Mouse (Mus musculus) stomach, postnatal 0 days (tissue): ENCODE results near the gene Nebl. TPM values are rescaled to one million over a fixed set of nuclear protein-coding genes. Genes with fewer than 3 reads are reported as not detected.

ENCODE experiments used
- ATAC-seq: fragments of 200-750 bp; cut with Nextera tagmentation; 2 replicates; pipeline ENCODE4 v1.8.0; 2017; ENCODE audit not compliant: low FRiP score, low TSS enrichment
- DNase-seq: peaks from one replicate; pipeline ENCODE4 v3.0.0-alpha.2; 2016; ENCODE audit warnings: low spot score
- H3K27ac ChIP-seq: fragments of 300-500 bp; sonication (generic); replicated peaks from 2 replicates; pipeline ENCODE4 v1.5.1; 2014; ENCODE audit warnings: mild to moderate bottlenecking, control low read depth
- H3K27me3 ChIP-seq: fragments of 300-500 bp; sonication (generic); 2 replicates; pipeline ENCODE4 v1.6.1; 2014; ENCODE audit warnings: low read length; ENCODE audit not compliant: control insufficient read depth, insufficient read depth
- H3K36me3 ChIP-seq: fragments of 300-500 bp; sonication (generic); 2 replicates; pipeline ENCODE4 v1.6.1; 2014; ENCODE audit warnings: low read length, mixed read lengths; ENCODE audit not compliant: control insufficient read depth, insufficient read depth
- H3K4me1 ChIP-seq: fragments of 300-500 bp; sonication (generic); replicated peaks from 2 replicates; pipeline ENCODE4 v1.6.1; 2014; ENCODE audit warnings: antibody characterized with exemption; ENCODE audit not compliant: control insufficient read depth, insufficient read depth
- H3K4me2 ChIP-seq: fragments of 300-500 bp; sonication (generic); replicated peaks from 2 replicates; pipeline ENCODE4 v1.6.1; 2014; ENCODE audit warnings: low read depth, mild to moderate bottlenecking, control low read depth, moderate library complexity
- H3K4me3 ChIP-seq: fragments of 300-500 bp; sonication (generic); 2 replicates; pipeline ENCODE4 v1.5.1; 2014; ENCODE audit warnings: low read depth, low read length, control low read depth
- H3K9ac ChIP-seq: fragments of 300-500 bp; sonication (generic); 2 replicates; pipeline ENCODE4 v1.6.1; 2014; ENCODE audit warnings: mild to moderate bottlenecking, low read length, control low read depth, mixed read lengths
- H3K9me3 ChIP-seq: fragments of 300-500 bp; sonication (generic); 2 replicates; pipeline ENCODE4 v1.6.1; 2016; ENCODE audit warnings: low read length; ENCODE audit not compliant: control insufficient read depth
- CTCF ChIP-seq: IDR thresholded peaks from 2 replicates; pipeline ENCODE4 v1.5.1; 2016; ENCODE audit warnings: antibody characterized with exemption, low read depth, mild to moderate bottlenecking, moderate library complexity
- EP300 ChIP-seq: optimal IDR thresholded peaks from 2 replicates; pipeline ENCODE3; 2016; ENCODE audit warnings: antibody characterized with exemption
- WGBS: fragments of 180-500 bp; shearing (Covaris S2); extraction: QIAGEN DNeasy Blood & Tissue Kit; methylation state at CpG from one replicate; pipeline ENCODE4 v1.1.7; 2014; 5-methylcytosine and 5-hydroxymethylcytosine counted together
- polyA plus RNA-seq: library from polyadenylated mRNA; unstranded; fragments of >200 nt; fragmentation: Nextera tagmentation; extraction: Ambion mirVana; gene quantifications from 2 replicates; pipeline ENCODE4 v1.2.1, GENCODE M21; 2015

Gene Nebl
- polyA plus RNA-seq, 1 experiment from 2014 or later: 7.9 TPM

GRCm38 (mm10) chr2:17549895-17550558, 181.2 kb downstream of the Nebl start:
- H3K4me2 ChIP-seq: no peak overlapping the region
- no peak overlapping the region for H3K4me3 ChIP-seq
- DNase-seq: no peak
- no peaks in the 10 kb centered on the region for H3K9me3 ChIP-seq
- no peaks in the 10 kb centered on the region for H3K27me3 ChIP-seq
- H3K27ac ChIP-seq: no peak overlapping the region
- ATAC-seq: no peak
- no peaks in the 10 kb centered on the region for H3K36me3 ChIP-seq
- 26% methylated on average over 4 of the region's 4 CpGs for WGBS
- H3K4me1 ChIP-seq: no peaks in the 10 kb centered on the region
- no peak for TF ChIP-seq EP300
- TF ChIP-seq CTCF: no peak
- H3K9ac ChIP-seq: no peak overlapping the region

- Histone ChIP-seq H3K4me1 (no peaks in the 10 kb centered on the region), H3K4me3 (no peak overlapping the region), H3K4me2 (no peak overlapping the region), H3K36me3 (no peaks in the 10 kb centered on the region), H3K9ac (no peak overlapping the region), H3K27me3 (no peaks in the 10 kb centered on the region), H3K9me3 (no peaks in the 10 kb centered on the region), H3K27ac (no peak overlapping the region)
- no peak for DNase-seq
- TF ChIP-seq EP300 (no peak), CTCF (no peak)
- no peak for ATAC-seq
- WGBS: 77% methylated on average over 3 of the region's 3 CpGs
These were observed 184.8 kb downstream of the Nebl start for GRCm38 (mm10) chr2:17546354-17546948.

DNA sequence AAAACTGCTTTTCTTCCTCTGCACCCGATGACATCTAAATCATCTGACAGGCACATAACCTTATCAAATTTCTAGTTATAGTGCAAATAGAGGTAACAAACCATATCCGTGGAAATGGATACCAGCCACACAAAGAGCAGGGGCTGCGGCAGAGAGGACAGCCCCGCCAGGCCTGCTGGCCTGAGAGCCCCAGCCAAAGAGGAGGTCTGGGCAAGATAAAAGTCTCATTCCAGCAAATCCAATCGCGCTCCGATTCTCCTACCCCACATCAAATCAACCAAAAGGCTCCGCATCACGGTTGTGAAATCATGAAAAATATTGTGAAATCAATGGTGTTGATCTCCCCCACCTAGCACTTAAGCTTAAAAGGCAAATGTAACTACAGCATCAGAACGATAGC, 191.5 kb downstream of the Nebl start:
- H3K4me3 ChIP-seq: no peak overlapping the region
- H3K9me3 ChIP-seq: no peaks in the 10 kb centered on the region
- H3K27ac ChIP-seq: no peak overlapping the region
- DNase-seq (no peak), ATAC-seq (no peak)
- no peak overlapping the region for H3K9ac ChIP-seq
- no peaks in the 10 kb centered on the region for H3K27me3 ChIP-seq
- H3K4me2 ChIP-seq: no peak overlapping the region
- no peaks in the 10 kb centered on the region for H3K4me1 ChIP-seq
- WGBS: 71% methylated on average over 10 of the region's 10 CpGs
- no peaks in the 10 kb centered on the region for H3K36me3 ChIP-seq
- no peak for TF ChIP-seq EP300
- no peak for TF ChIP-seq CTCF

- Histone ChIP-seq H3K27me3 (no peaks in the 10 kb centered on the region), H3K36me3 (no peaks in the 10 kb centered on the region), H3K9me3 (no peaks in the 10 kb centered on the region), H3K4me2 (no peak overlapping the region), H3K4me1 (no peaks in the 10 kb centered on the region), H3K4me3 (no peak overlapping the region), H3K9ac (no peak overlapping the region), H3K27ac (no peak overlapping the region)
- TF ChIP-seq CTCF (no peak), EP300 (no peak)
- ATAC-seq: no peak
- no peak for DNase-seq
- WGBS: 80% methylated on average over 4 of the region's 4 CpGs
These were observed 192.8 kb downstream of the Nebl start for GRCm38 (mm10) chr2:17538493-17538892.

- Histone ChIP-seq H3K27ac (no peak overlapping the region), H3K27me3 (no peaks in the 10 kb centered on the region), H3K4me1 (no peaks in the 10 kb centered on the region), H3K4me3 (no peak overlapping the region), H3K9me3 (no peaks in the 10 kb centered on the region), H3K4me2 (no peak overlapping the region), H3K36me3 (no peaks in the 10 kb centered on the region), H3K9ac (no peak overlapping the region)
- ATAC-seq: no peak
- TF ChIP-seq CTCF (no peak), EP300 (no peak)
- WGBS: 49% methylated on average over 12 of the region's 12 CpGs
- DNase-seq: no peak
These were observed 199.7 kb downstream of the Nebl start for GRCm38 (mm10) chr2:17531355-17532105.
